Mouse (Mus musculus) embryonic facial prominence, embryonic 13.5 days (tissue): ENCODE data around the gene Zwint. TPM values are rescaled to one million over a fixed set of nuclear protein-coding genes. Genes with fewer than 3 reads are reported as not detected.

Experiments used
- ATAC-seq: fragments of 200-750 bp; cut with Nextera tagmentation; 2 replicates; pipeline ENCODE4 v1.8.0; 2017; ENCODE audit warnings: low read depth; ENCODE audit not compliant: insufficient number of reproducible peaks, insufficient read depth, low FRiP score, low TSS enrichment
- H3K27ac ChIP-seq: fragments of 300-500 bp; sonication (generic); 2 replicates; pipeline ENCODE4 v1.5.1; 2015; ENCODE audit warnings: moderate library complexity, mild to moderate bottlenecking, inconsistent platforms
- H3K27me3 ChIP-seq: fragments of 300-500 bp; sonication (generic); 2 replicates; pipeline ENCODE4 v1.6.1; 2015; ENCODE audit warnings: mild to moderate bottlenecking, inconsistent platforms
- H3K36me3 ChIP-seq: fragments of 300-500 bp; sonication (generic); 2 replicates; pipeline ENCODE4 v1.6.1; 2015; ENCODE audit warnings: mild to moderate bottlenecking, inconsistent platforms
- H3K4me1 ChIP-seq: fragments of 300-500 bp; sonication (generic); 2 replicates; pipeline ENCODE4 v1.6.1; 2015; ENCODE audit warnings: inconsistent platforms
- H3K4me2 ChIP-seq: fragments of 300-500 bp; sonication (generic); 2 replicates; pipeline ENCODE4 v1.6.1; 2015; ENCODE audit warnings: moderate library complexity, mild to moderate bottlenecking, inconsistent platforms
- H3K4me3 ChIP-seq: fragments of 300-500 bp; sonication (generic); 2 replicates; pipeline ENCODE4 v1.5.1; 2015; ENCODE audit warnings: mild to moderate bottlenecking, inconsistent platforms
- H3K9ac ChIP-seq: fragments of 300-500 bp; sonication (generic); 2 replicates; pipeline ENCODE4 v1.6.1; 2015; ENCODE audit warnings: mild to moderate bottlenecking, inconsistent platforms
- H3K9me3 ChIP-seq: fragments of 300-500 bp; sonication (generic); 2 replicates; pipeline ENCODE4 v1.6.1; 2016; ENCODE audit warnings: inconsistent platforms
- WGBS: fragments of 180-500 bp; shearing (Covaris S2); methylation state at CpG from one replicate; pipeline ENCODE4 v1.1.7; 2015; ENCODE audit warnings: mixed read lengths; 5-methylcytosine and 5-hydroxymethylcytosine counted together
- polyA plus RNA-seq: library from polyadenylated mRNA; unstranded; fragments of >200 nt; fragmentation: Nextera tagmentation; extraction: Ambion mirVana; gene quantifications from 2 replicates; pipeline ENCODE4 v1.2.1, GENCODE M21; 2015

Gene Zwint
- polyA plus RNA-seq, 1 experiment from 2014 or later: 225 TPM

DNA sequence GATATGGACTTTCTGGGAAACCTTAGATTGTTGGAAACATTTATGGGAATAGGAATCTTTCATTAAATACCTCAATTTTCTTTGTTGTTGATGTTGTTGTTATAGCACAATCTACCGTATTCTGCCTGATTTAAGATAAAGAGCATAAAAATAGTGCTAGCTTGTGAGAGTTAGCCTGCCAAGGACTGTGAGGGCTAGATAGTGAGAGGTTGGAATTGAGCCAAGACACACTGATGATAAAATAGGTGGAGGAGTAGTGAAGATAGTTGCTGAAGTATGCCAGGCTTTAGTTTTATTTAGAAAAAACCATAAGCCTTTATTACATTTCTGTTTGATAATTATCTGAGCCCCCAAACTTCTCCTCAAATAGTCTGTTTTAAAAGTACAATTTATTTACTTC, 14.4 kb downstream of the Zwint start:
- Histone ChIP-seq H3K27ac (no peak overlapping the region), H3K9me3 (no peaks in the 10 kb centered on the region), H3K4me1 (no peaks in the 10 kb centered on the region), H3K27me3 (no peaks in the 10 kb centered on the region), H3K9ac (no peak overlapping the region), H3K36me3 (peaks cover 46% of the 10 kb centered on the region), H3K4me2 (no peak overlapping the region), H3K4me3 (no peak overlapping the region)
- 87% methylated on average over 1 of the region's 1 CpGs for WGBS
- no peak for ATAC-seq

DNA sequence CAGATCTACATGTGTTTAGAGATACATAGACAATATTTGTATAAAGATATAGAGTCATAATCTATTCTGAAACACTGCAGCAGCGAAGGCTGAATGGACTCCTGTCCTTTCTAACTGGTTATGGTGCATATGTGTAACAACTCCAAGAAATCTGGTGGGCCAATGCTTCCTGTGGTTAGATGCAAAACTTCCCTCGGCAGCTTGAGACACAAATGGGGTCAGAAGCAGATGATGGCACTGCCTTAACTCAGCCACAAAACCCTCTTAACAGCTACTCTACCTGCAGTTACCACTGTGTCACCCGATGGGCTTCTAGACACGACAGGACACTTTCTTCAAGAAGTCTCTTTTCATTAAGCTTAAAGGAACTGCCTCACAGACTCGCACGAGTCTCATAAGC, 21.3 kb downstream of the Zwint start:
- H3K27ac ChIP-seq: no peak overlapping the region
- no peaks in the 10 kb centered on the region for H3K27me3 ChIP-seq
- ATAC-seq: no peak
- H3K36me3 ChIP-seq: peaks cover 12% of the 10 kb centered on the region
- no peak overlapping the region for H3K9ac ChIP-seq
- H3K4me3 ChIP-seq: no peak overlapping the region
- no peaks in the 10 kb centered on the region for H3K9me3 ChIP-seq
- 94% methylated on average over 6 of the region's 6 CpGs for WGBS
- no peaks in the 10 kb centered on the region for H3K4me1 ChIP-seq
- H3K4me2 ChIP-seq: no peak overlapping the region

DNA sequence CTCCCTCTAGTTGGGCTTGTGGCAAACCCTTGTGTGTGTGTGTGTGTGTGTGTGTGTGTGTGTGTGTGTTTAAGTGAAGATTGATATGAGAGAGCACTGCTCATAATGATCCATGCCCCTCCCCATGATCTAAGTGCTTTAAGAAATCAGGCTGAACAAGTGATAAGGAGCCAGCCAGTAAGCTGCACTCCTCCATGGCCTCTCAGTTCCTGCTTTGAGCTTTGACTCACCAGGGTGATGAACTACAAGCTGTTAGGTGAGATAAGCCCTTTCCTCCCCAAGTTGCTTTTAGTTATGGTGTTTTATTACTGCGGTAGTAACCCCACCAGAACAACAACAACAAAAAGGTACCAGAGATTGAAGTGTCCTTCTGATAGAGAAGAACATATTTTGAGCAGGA, 21.9 kb downstream of the Zwint start:
- H3K4me2 ChIP-seq: no peak overlapping the region
- no peaks in the 10 kb centered on the region for H3K9me3 ChIP-seq
- H3K36me3 ChIP-seq: peaks cover 12% of the 10 kb centered on the region
- no peak overlapping the region for H3K27ac ChIP-seq
- 94% methylated on average over 1 of the region's 1 CpGs for WGBS
- H3K27me3 ChIP-seq: no peaks in the 10 kb centered on the region
- no peak overlapping the region for H3K9ac ChIP-seq
- no peak overlapping the region for H3K4me3 ChIP-seq
- H3K4me1 ChIP-seq: no peaks in the 10 kb centered on the region
- no peak for ATAC-seq

DNA sequence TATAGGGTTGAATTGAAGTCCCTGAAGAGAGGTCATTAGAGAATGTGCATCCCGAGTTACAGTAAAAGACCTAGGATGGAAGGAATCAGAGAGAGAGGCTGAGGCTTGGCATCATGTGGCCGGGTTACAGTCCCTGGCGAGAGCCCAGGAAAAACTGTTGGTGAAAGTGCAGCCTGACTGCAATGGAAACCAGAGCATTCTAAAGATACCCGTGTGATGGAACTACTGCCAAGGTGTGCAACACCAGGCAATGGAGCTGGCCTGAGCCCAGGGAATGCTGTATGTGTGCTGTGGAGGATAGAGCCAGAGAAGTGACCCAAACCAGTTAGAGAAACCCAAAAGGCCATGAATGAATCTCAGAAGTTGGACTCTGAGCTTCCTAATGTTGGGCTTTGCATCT, 24.4 kb downstream of the Zwint start:
- ATAC-seq: no peak
- H3K27me3 ChIP-seq: no peaks in the 10 kb centered on the region
- H3K36me3 ChIP-seq: peaks cover 6% of the 10 kb centered on the region
- H3K9me3 ChIP-seq: no peaks in the 10 kb centered on the region
- H3K4me2 ChIP-seq: no peak overlapping the region
- no peak overlapping the region for H3K9ac ChIP-seq
- no peak overlapping the region for H3K4me3 ChIP-seq
- 85% methylated on average over 4 of the region's 4 CpGs for WGBS
- H3K27ac ChIP-seq: no peak overlapping the region
- H3K4me1 ChIP-seq: no peaks in the 10 kb centered on the region

DNA sequence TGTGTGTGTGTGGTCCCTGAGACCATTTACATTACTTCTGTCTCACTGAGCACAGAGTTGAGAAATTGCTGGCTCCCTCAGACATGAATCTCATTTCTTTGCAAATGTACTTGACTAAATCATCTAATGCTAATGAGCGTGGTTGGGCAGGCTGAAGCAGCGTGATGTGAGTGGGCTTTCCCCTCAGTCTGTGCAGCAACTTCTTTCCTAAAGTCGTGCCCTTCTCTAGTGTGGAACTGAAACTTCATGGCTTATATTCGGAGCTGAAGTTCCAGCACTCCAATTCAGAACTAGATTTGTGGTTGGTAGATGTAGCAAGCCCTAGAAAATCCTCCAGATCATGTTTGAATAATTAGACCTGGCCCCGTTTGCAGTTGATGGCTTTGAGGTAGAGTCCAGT, 46.4 kb downstream of the Zwint start:
- H3K27me3 ChIP-seq: no peaks in the 10 kb centered on the region
- no peaks in the 10 kb centered on the region for H3K36me3 ChIP-seq
- 81% methylated on average over 5 of the region's 5 CpGs for WGBS
- no peaks in the 10 kb centered on the region for H3K4me1 ChIP-seq
- H3K9ac ChIP-seq: no peak overlapping the region
- H3K9me3 ChIP-seq: no peaks in the 10 kb centered on the region
- no peak overlapping the region for H3K4me3 ChIP-seq
- H3K4me2 ChIP-seq: no peak overlapping the region
- ATAC-seq: no peak
- H3K27ac ChIP-seq: no peak overlapping the region

DNA sequence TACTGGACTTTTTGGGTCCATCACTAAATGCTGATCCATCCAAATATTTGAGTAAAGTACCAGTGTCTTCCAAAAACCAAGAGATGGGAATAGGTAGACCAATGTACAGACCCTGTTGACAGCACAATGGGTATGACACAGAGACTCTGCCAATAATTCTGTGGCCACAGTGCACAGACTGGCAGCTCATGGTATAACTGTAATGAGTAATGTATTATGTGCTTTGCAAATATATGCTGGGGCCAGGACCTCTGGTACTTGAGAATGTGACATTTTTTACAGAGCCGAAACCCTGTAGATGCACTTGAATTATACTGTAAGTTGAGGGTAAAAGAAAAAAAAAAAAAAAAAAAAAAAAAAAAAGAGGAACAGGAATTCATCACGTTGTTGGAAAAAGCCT, 59.1 kb downstream of the Zwint start:
- no peak overlapping the region for H3K27ac ChIP-seq
- H3K4me3 ChIP-seq: no peak overlapping the region

More for the DNA sequence above, 59.1 kb downstream of the Zwint start:
- no peak for ATAC-seq
- Histone ChIP-seq H3K27me3 (no peaks in the 10 kb centered on the region), H3K4me1 (no peaks in the 10 kb centered on the region), H3K9ac (no peak overlapping the region), H3K4me2 (no peak overlapping the region), H3K36me3 (no peaks in the 10 kb centered on the region), H3K9me3 (no peaks in the 10 kb centered on the region)
- WGBS: 60% methylated on average over 2 of the region's 2 CpGs
